Mouse (Mus musculus): Measurements from ENCODE around the gene Pdcd6ip.
"Not testable (repeated sequence)": the region's sequence is repeated elsewhere in the genome, so short reads cannot be mapped to it uniquely, and the experiment has no call there.

Gene Pdcd6ip

GRCm38 (mm10) chr9:113707481-113708360, at the start of gene Pdcd6ip:
Gene Pdcd6ip (minus strand): TSS chr9:113708259.
- peak; percentile 89 for DNase-seq (ENCODE audit: low read depth, low spot score)

GRCm38 (mm10) chr9:113755888-113756719, 48.0 kb upstream of the Pdcd6ip start:
- DNase-seq (ENCODE audit: low read depth, low spot score), result no peak

GRCm38 (mm10) chr9:113749356-113749755, 41.3 kb upstream of the Pdcd6ip start:
- no peak for DNase-seq (ENCODE audit: low read depth, low spot score)

- no peak for DNase-seq (ENCODE audit: low read depth, low spot score)
Observed at GRCm38 (mm10) chr9:113743291-113743690, 35.2 kb upstream of the Pdcd6ip start.

GRCm38 (mm10) chr9:113742361-113742794, 34.3 kb upstream of the Pdcd6ip start:
- DNase-seq (ENCODE audit: low read depth, low spot score), result no peak

GRCm38 (mm10) chr9:113741637-113742137, 33.6 kb upstream of the Pdcd6ip start:
- DNase-seq (ENCODE audit: low read depth, low spot score), result peak; percentile 60

- peak; percentile 80 for DNase-seq (ENCODE audit: low read depth, low spot score)
Observed at GRCm38 (mm10) chr9:113741108-113741636, 33.1 kb upstream of the Pdcd6ip start, which contains the start of gene Clasp2. Gene Clasp2 (plus strand): TSS chr9:113741473.

- DNase-seq (ENCODE audit: low read depth, low spot score), result no peak
Observed at GRCm38 (mm10) chr9:113738941-113739340, 30.9 kb upstream of the Pdcd6ip start.

GRCm38 (mm10) chr9:113738021-113738420, 30.0 kb upstream of the Pdcd6ip start:
- no peak for DNase-seq (ENCODE audit: low read depth, low spot score)

- DNase-seq (ENCODE audit: low read depth, low spot score), result no peak
Observed at GRCm38 (mm10) chr9:113735920-113736319, 27.9 kb upstream of the Pdcd6ip start.

- no peak for DNase-seq (ENCODE audit: low read depth, low spot score)
Observed at GRCm38 (mm10) chr9:113731540-113731939, 23.5 kb upstream of the Pdcd6ip start.

GRCm38 (mm10) chr9:113726991-113727680, 19.1 kb upstream of the Pdcd6ip start:
- no peak for DNase-seq (ENCODE audit: low read depth, low spot score)

- DNase-seq (ENCODE audit: low read depth, low spot score), result no peak
Observed at GRCm38 (mm10) chr9:113726131-113726530, 18.1 kb upstream of the Pdcd6ip start.

- DNase-seq (ENCODE audit: low read depth, low spot score), result not testable (repeated sequence)
Observed at GRCm38 (mm10) chr9:113725609-113726008, 17.6 kb upstream of the Pdcd6ip start.

GRCm38 (mm10) chr9:113724646-113725045, 16.6 kb upstream of the Pdcd6ip start:
- no peak for DNase-seq (ENCODE audit: low read depth, low spot score)

- DNase-seq (ENCODE audit: low read depth, low spot score), result peak; percentile 34
Observed at GRCm38 (mm10) chr9:113719063-113719462, 11.0 kb upstream of the Pdcd6ip start.

- no peak for DNase-seq (ENCODE audit: low read depth, low spot score)
Observed at GRCm38 (mm10) chr9:113710871-113711270, 2.8 kb upstream of the Pdcd6ip start.

GRCm38 (mm10) chr9:113708361-113709280, 562 bp upstream of the Pdcd6ip start:
- no peak for DNase-seq (ENCODE audit: low read depth, low spot score)

GRCm38 (mm10) chr9:113706841-113707240, 1.2 kb downstream of the Pdcd6ip start:
- DNase-seq (ENCODE audit: low read depth, low spot score), result no peak

- DNase-seq (ENCODE audit: low read depth, low spot score), result no peak
Observed at GRCm38 (mm10) chr9:113706108-113706507, 2.0 kb downstream of the Pdcd6ip start.

All from mesoderm, embryonic 11.5 days (tissue).